Mouse (Mus musculus) left cerebral cortex, postnatal 25 days (tissue): ENCODE data around the gene Nrp1. TPM values are rescaled to one million over a fixed set of nuclear protein-coding genes. Genes with fewer than 3 reads are reported as not detected.

ENCODE experiments used
- DNase-seq, 2 experiments: peaks; one replicate each; pipeline ENCODE4 v3.0.0; 2022; ENCODE audit warnings: low spot score in 2 of 2, mixed read lengths in 1 of 2
- intact Hi-C: fragments of 180-260 bp; cut with DNase I; formaldehyde crosslinking; loops from one replicate; pipeline ENCODE4 v1.15.1; 2025
- total RNA-seq, 2 experiments: library from RNA; stranded (reverse); gene quantifications; 2 replicates each; pipeline ENCODE4 v1.2.3; 2021

Gene Nrp1
- total RNA-seq, 2 experiments from 2014 or later, result 24.6 to 29.6 TPM

GRCm38 (mm10) chr8:128487966-128488931, 129.8 kb downstream of the Nrp1 start:
- no peak for DNase-seq
- intact Hi-C loops, result no loop called here

- intact Hi-C loops, result no loop called here
- no peak for DNase-seq
These were observed 130.9 kb downstream of the Nrp1 start for GRCm38 (mm10) chr8:128489351-128489750.

- intact Hi-C loops, result loop anchor here (1.0 to 10.0 kb wide), 4 partner anchors 133 to 1301 kb away; partner anchors contain the start of gene Nrp1
- DNase-seq, result peak; percentile 68 to 82
These were observed 133.0 kb downstream of the Nrp1 start for GRCm38 (mm10) chr8:128491126-128492067.

- DNase-seq, result no peak
- intact Hi-C loops, result loop anchor here (10.0 kb wide), 2 partner anchors 879 to 1159 kb away; no protein-coding TSS in a partner anchor
These were observed 135.4 kb downstream of the Nrp1 start for GRCm38 (mm10) chr8:128493801-128494200.

GRCm38 (mm10) chr8:128498836-128499235, 140.4 kb downstream of the Nrp1 start:
- DNase-seq, result no peak
- intact Hi-C loops, result loop anchor here (10.0 kb wide), 2 partner anchors 884 to 1164 kb away; no protein-coding TSS in a partner anchor

- intact Hi-C loops, result no loop called here
- no peak for DNase-seq
These were observed 145.9 kb downstream of the Nrp1 start for GRCm38 (mm10) chr8:128504136-128504829.

GRCm38 (mm10) chr8:128505866-128506265, 147.5 kb downstream of the Nrp1 start:
- intact Hi-C loops, result no loop called here
- no peak for DNase-seq

- DNase-seq, result peak in 1 of 2 experiments; percentile 48
- intact Hi-C loops, result no loop called here
These were observed 150.3 kb downstream of the Nrp1 start for GRCm38 (mm10) chr8:128508723-128509122.

GRCm38 (mm10) chr8:128511021-128511420, 152.6 kb downstream of the Nrp1 start:
- intact Hi-C loops, result no loop called here

GRCm38 (mm10) chr8:128511732-128512131, 153.3 kb downstream of the Nrp1 start:
- intact Hi-C loops, result no loop called here
- DNase-seq, result no peak

More at GRCm38 (mm10) chr8:128511021-128511420, 152.6 kb downstream of the Nrp1 start:
- DNase-seq, result no peak

- no peak for DNase-seq
- intact Hi-C loops, result no loop called here
These were observed 158.5 kb downstream of the Nrp1 start for GRCm38 (mm10) chr8:128516846-128517446.

- intact Hi-C loops, result no loop called here
- no peak for DNase-seq
These were observed 159.2 kb downstream of the Nrp1 start for GRCm38 (mm10) chr8:128517546-128518102.

- intact Hi-C loops, result no loop called here
- DNase-seq, result no peak
These were observed 161.0 kb downstream of the Nrp1 start for GRCm38 (mm10) chr8:128519366-128519765.

GRCm38 (mm10) chr8:128523825-128524224, 165.4 kb downstream of the Nrp1 start:
- intact Hi-C loops, result no loop called here
- DNase-seq, result no peak

GRCm38 (mm10) chr8:128525912-128526311, 167.5 kb downstream of the Nrp1 start:
- DNase-seq, result no peak
- intact Hi-C loops, result no loop called here

GRCm38 (mm10) chr8:128528591-128529383, 170.4 kb downstream of the Nrp1 start:
- intact Hi-C loops, result no loop called here
- peak in 1 of 2 experiments; percentile 6 for DNase-seq

GRCm38 (mm10) chr8:128534442-128534871, 176.1 kb downstream of the Nrp1 start:
- DNase-seq, result peak; percentile 23 to 42
- intact Hi-C loops, result no loop called here

GRCm38 (mm10) chr8:128535685-128536084, 177.3 kb downstream of the Nrp1 start:
- intact Hi-C loops, result no loop called here
- DNase-seq, result no peak
